Mouse (Mus musculus): ENCODE data around the gene Plekhm2. TPM values are rescaled to one million over a fixed set of nuclear protein-coding genes. Genes with fewer than 3 reads are reported as not detected.
A peak's percentile ranks its signal among the peaks of the same experiment; 100 is the strongest.

Gene Plekhm2
- polyA plus RNA-seq, 1 experiment = 1.1 TPM

- TF ChIP-seq TAL1 (IDR thresholded peaks at IDR 0.05; ENCODE audit: low read length) (no peak), GATA1 (IDR thresholded peaks at IDR 0.05; ENCODE audit: low read length) (no peak)
- H3K36me3 ChIP-seq (ENCODE audit: control insufficient read depth) = no peaks in the 10 kb centered on the region
- peaks cover 14% of the 10 kb centered on the region for H3K27me3 ChIP-seq (ENCODE audit: control insufficient read depth)
- no peak overlapping the region for H3K4me3 ChIP-seq (replicated peaks)
- peaks cover 7% of the 10 kb centered on the region for H3K4me1 ChIP-seq (ENCODE audit: control insufficient read depth)
- no peaks in the 10 kb centered on the region for H3K9me3 ChIP-seq (ENCODE audit: control insufficient read depth, low read length)
Measured at GRCm38 (mm10) chr4:141669898-141670712, 5.4 kb upstream of the Plekhm2 start.

- Histone ChIP-seq H3K36me3 (ENCODE audit: control insufficient read depth) (peaks cover 19% of the 10 kb centered on the region), H3K9me3 (ENCODE audit: control insufficient read depth, low read length) (no peaks in the 10 kb centered on the region), H3K4me1 (ENCODE audit: control insufficient read depth) (peaks cover 24% of the 10 kb centered on the region), H3K27me3 (ENCODE audit: control insufficient read depth) (peaks cover 20% of the 10 kb centered on the region), H3K4me3 (replicated peaks) (peak overlapping the region; percentile 80)
- no peak for TF ChIP-seq TAL1 (IDR thresholded peaks at IDR 0.05; ENCODE audit: low read length)
- TF ChIP-seq GATA1 (IDR thresholded peaks at IDR 0.05; ENCODE audit: low read length) = no peak
Measured at GRCm38 (mm10) chr4:141664011-141664745, 521 bp downstream of the Plekhm2 start.

- peaks cover 24% of the 10 kb centered on the region for H3K4me1 ChIP-seq (ENCODE audit: control insufficient read depth)
- peaks cover 20% of the 10 kb centered on the region for H3K27me3 ChIP-seq (ENCODE audit: control insufficient read depth)
- no peaks in the 10 kb centered on the region for H3K9me3 ChIP-seq (ENCODE audit: control insufficient read depth, low read length)
- H3K4me3 ChIP-seq (replicated peaks) = peak overlapping the region; percentile 80
- H3K36me3 ChIP-seq (ENCODE audit: control insufficient read depth) = peaks cover 23% of the 10 kb centered on the region
- TF ChIP-seq TAL1 (IDR thresholded peaks at IDR 0.05; ENCODE audit: low read length) = no peak
- no peak for TF ChIP-seq GATA1 (IDR thresholded peaks at IDR 0.05; ENCODE audit: low read length)
Measured at GRCm38 (mm10) chr4:141663122-141663931, 1.4 kb downstream of the Plekhm2 start.

- no peak for TF ChIP-seq GATA1 (IDR thresholded peaks at IDR 0.05; ENCODE audit: low read length)
- no peak for TF ChIP-seq TAL1 (IDR thresholded peaks at IDR 0.05; ENCODE audit: low read length)
- peaks cover 27% of the 10 kb centered on the region for H3K36me3 ChIP-seq (ENCODE audit: control insufficient read depth)
- no peaks in the 10 kb centered on the region for H3K9me3 ChIP-seq (ENCODE audit: control insufficient read depth, low read length)
- peaks cover 25% of the 10 kb centered on the region for H3K4me1 ChIP-seq (ENCODE audit: control insufficient read depth)
- peaks cover 13% of the 10 kb centered on the region for H3K27me3 ChIP-seq (ENCODE audit: control insufficient read depth)
- H3K4me3 ChIP-seq (replicated peaks) = no peak overlapping the region
Measured at GRCm38 (mm10) chr4:141660884-141661283, 3.8 kb downstream of the Plekhm2 start.

GRCm38 (mm10) chr4:141659739-141660138 lies 5.0 kb downstream of the Plekhm2 start:
- H3K4me1 ChIP-seq (ENCODE audit: control insufficient read depth) = peaks cover 21% of the 10 kb centered on the region
- no peaks in the 10 kb centered on the region for H3K9me3 ChIP-seq (ENCODE audit: control insufficient read depth, low read length)
- no peak overlapping the region for H3K4me3 ChIP-seq (replicated peaks)
- H3K27me3 ChIP-seq (ENCODE audit: control insufficient read depth) = peaks cover 2% of the 10 kb centered on the region; the same call in 1 of the 2 replicates
- no peak for TF ChIP-seq GATA1 (IDR thresholded peaks at IDR 0.05; ENCODE audit: low read length)
- no peak for TF ChIP-seq TAL1 (IDR thresholded peaks at IDR 0.05; ENCODE audit: low read length)
- peaks cover 27% of the 10 kb centered on the region for H3K36me3 ChIP-seq (ENCODE audit: control insufficient read depth)

- peaks cover 13% of the 10 kb centered on the region for H3K4me1 ChIP-seq (ENCODE audit: control insufficient read depth)
- no peaks in the 10 kb centered on the region for H3K27me3 ChIP-seq (ENCODE audit: control insufficient read depth)
- H3K9me3 ChIP-seq (ENCODE audit: control insufficient read depth, low read length) = no peaks in the 10 kb centered on the region
- no peak for TF ChIP-seq GATA1 (IDR thresholded peaks at IDR 0.05; ENCODE audit: low read length)
- TF ChIP-seq TAL1 (IDR thresholded peaks at IDR 0.05; ENCODE audit: low read length) = no peak
- H3K36me3 ChIP-seq (ENCODE audit: control insufficient read depth) = peaks cover 29% of the 10 kb centered on the region
- no peak overlapping the region for H3K4me3 ChIP-seq (replicated peaks)
Measured at GRCm38 (mm10) chr4:141658846-141659484, 5.7 kb downstream of the Plekhm2 start.

GRCm38 (mm10) chr4:141656932-141657331 lies 7.8 kb downstream of the Plekhm2 start:
- TF ChIP-seq TAL1 (IDR thresholded peaks at IDR 0.05; ENCODE audit: low read length) = no peak
- H3K4me1 ChIP-seq (ENCODE audit: control insufficient read depth) = peaks cover 1% of the 10 kb centered on the region
- H3K27me3 ChIP-seq (ENCODE audit: control insufficient read depth) = no peaks in the 10 kb centered on the region
- peaks cover 42% of the 10 kb centered on the region for H3K36me3 ChIP-seq (ENCODE audit: control insufficient read depth)
- no peak overlapping the region for H3K4me3 ChIP-seq (replicated peaks)
- no peaks in the 10 kb centered on the region for H3K9me3 ChIP-seq (ENCODE audit: control insufficient read depth, low read length)

GRCm38 (mm10) chr4:141655908-141656608 lies 8.6 kb downstream of the Plekhm2 start:
- no peaks in the 10 kb centered on the region for H3K27me3 ChIP-seq (ENCODE audit: control insufficient read depth)
- H3K36me3 ChIP-seq (ENCODE audit: control insufficient read depth) = peaks cover 43% of the 10 kb centered on the region
- H3K9me3 ChIP-seq (ENCODE audit: control insufficient read depth, low read length) = no peaks in the 10 kb centered on the region
- peaks cover 4% of the 10 kb centered on the region for H3K4me1 ChIP-seq (ENCODE audit: control insufficient read depth)
- no peak overlapping the region for H3K4me3 ChIP-seq (replicated peaks)
- TF ChIP-seq TAL1 (IDR thresholded peaks at IDR 0.05; ENCODE audit: low read length) (no peak), GATA1 (IDR thresholded peaks at IDR 0.05; ENCODE audit: low read length) (no peak)

Data from erythroblast, embryonic 14.5 days (primary cell).